Mouse (Mus musculus): ENCODE data around the gene Ccdc159. TPM values are rescaled to one million over a fixed set of nuclear protein-coding genes. Genes with fewer than 3 reads are reported as not detected.
A peak's percentile ranks its signal among the peaks of the same experiment; 100 is the strongest.

The Ccdc159 gene
- total and polyA plus RNA-seq, 2 experiments from 2014 or later, result 5.2 to 6.6 TPM

DNA sequence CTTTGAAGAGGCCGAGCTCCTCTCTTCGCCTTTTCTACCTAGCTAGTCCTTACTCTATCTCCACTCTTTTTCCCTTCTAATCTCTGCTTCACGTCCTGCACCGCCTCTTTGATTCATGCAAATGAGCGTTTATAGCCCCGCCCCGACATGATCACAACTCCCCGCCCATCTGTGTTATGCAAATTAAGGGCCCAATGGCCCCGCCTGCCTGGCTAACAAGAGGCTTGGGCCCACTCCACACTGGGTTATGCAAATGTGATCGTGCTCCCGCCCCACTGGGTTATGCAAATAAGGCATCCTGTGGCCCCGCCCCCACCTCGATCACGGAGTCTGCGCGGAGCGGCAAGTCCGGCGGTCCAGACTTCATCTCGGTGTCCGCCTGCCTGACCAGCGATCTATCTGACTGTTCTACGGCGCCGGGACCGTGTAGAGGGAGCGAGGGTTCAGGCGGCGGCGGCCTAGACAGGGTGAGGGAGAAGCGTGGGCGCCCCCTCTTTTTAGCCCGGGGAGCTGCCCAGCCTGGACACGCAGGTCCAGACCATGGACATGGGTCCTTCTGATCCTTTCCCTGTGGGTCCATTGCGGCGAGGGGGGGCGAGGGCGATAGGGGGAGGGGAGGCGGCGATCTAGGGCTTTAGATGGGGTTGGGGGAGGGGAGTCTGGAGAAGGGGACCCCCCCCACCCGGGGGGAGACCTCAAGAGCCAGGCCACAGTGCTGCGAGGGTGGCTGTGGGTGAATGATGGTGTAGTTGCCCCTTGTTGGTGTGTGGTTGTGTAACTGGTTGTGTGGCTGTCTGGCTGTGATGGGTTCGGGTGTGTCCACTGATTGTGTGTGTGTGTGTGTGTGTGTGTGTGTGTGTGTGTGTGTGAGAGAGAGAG, 9.7 kb downstream of the Ccdc159 start, which contains the start of gene Plppr2:
Gene Plppr2 (plus strand): TSS at position 342 of the 879 bp plus-strand sequence.
- H3K27me3 ChIP-seq (ENCODE audit: insufficient read depth, low read length), result no peaks in the 10 kb centered on the region
- H3K4me3 ChIP-seq (ENCODE audit: low read depth, low read length), result peak within 1 kb of the TSS; percentile 75
- peaks cover 6% of the 10 kb centered on the region; the same call in 1 of the 2 replicates for H3K4me1 ChIP-seq (ENCODE audit: insufficient read depth, low read length)
- no peaks in the 10 kb centered on the region for H3K9me3 ChIP-seq (ENCODE audit: low read length)
- TF ChIP-seq CTCF (IDR thresholded peaks at IDR 0.05), result peak; percentile 17; the same call in 1 of the 2 replicates
- peak; percentile 99 for DNase-seq (ENCODE audit: low spot score)
- H3K27ac ChIP-seq (ENCODE audit: low read depth, low read length), result peak within 1 kb of the TSS; percentile 87
- H3K9ac ChIP-seq (replicated peaks; ENCODE audit: low read length, poor library complexity, severe bottlenecking), result peak within 1 kb of the TSS; percentile 94
- 2% methylated on average over 41 of the region's 43 CpGs for WGBS
- peak within 1 kb of the TSS; percentile 65 for H3K4me2 ChIP-seq (ENCODE audit: low read depth, low read length, poor library complexity, severe bottlenecking)
- peak; percentile 92 for ATAC-seq (ENCODE audit: low FRiP score)
- peaks cover 18% of the 10 kb centered on the region for H3K36me3 ChIP-seq (ENCODE audit: insufficient read depth, low read length)

DNA sequence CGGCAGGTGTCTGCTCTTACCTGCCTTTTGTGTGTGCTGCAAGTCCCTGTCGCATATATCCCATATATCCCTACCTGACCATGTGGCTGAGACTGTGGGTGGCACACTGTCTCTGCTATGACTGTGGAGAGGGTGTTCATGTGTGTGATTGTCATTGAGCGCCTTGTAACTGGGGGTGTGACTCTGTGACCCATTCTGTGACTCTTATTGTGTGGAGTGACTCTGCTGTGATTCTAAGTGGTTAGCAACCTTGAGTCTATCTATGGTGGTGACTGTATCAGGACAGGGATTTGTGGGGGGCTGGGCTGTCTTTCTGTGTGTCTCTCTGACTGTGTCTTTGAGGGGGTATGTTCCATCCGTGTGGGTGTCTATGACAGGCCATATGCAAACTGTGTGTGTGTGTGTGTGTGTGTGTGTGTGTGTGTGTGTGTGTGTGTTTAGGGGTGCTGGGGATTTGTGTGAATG, 10.5 kb downstream of the Ccdc159 start:
- H3K27ac ChIP-seq (ENCODE audit: low read depth, low read length), result peak overlapping the region; percentile 87; the same call in 1 of the 2 replicates
- H3K4me1 ChIP-seq (ENCODE audit: insufficient read depth, low read length), result peaks cover 6% of the 10 kb centered on the region; the same call in 1 of the 2 replicates
- H3K36me3 ChIP-seq (ENCODE audit: insufficient read depth, low read length), result peaks cover 18% of the 10 kb centered on the region
- no peaks in the 10 kb centered on the region for H3K27me3 ChIP-seq (ENCODE audit: insufficient read depth, low read length)
- H3K9ac ChIP-seq (replicated peaks; ENCODE audit: low read length, poor library complexity, severe bottlenecking), result peak overlapping the region; percentile 94
- DNase-seq (ENCODE audit: low spot score) (peak; percentile 17), ATAC-seq (ENCODE audit: low FRiP score) (peak; percentile 20; the same call in 1 of the 2 replicates)
- H3K4me2 ChIP-seq (ENCODE audit: low read depth, low read length, poor library complexity, severe bottlenecking), result peak overlapping the region; percentile 65
- no peak for TF ChIP-seq CTCF (IDR thresholded peaks at IDR 0.05)
- no peaks in the 10 kb centered on the region for H3K9me3 ChIP-seq (ENCODE audit: low read length)
- WGBS, result 48% methylated on average over 4 of the region's 4 CpGs
- peak overlapping the region; percentile 75 for H3K4me3 ChIP-seq (ENCODE audit: low read depth, low read length)

DNA sequence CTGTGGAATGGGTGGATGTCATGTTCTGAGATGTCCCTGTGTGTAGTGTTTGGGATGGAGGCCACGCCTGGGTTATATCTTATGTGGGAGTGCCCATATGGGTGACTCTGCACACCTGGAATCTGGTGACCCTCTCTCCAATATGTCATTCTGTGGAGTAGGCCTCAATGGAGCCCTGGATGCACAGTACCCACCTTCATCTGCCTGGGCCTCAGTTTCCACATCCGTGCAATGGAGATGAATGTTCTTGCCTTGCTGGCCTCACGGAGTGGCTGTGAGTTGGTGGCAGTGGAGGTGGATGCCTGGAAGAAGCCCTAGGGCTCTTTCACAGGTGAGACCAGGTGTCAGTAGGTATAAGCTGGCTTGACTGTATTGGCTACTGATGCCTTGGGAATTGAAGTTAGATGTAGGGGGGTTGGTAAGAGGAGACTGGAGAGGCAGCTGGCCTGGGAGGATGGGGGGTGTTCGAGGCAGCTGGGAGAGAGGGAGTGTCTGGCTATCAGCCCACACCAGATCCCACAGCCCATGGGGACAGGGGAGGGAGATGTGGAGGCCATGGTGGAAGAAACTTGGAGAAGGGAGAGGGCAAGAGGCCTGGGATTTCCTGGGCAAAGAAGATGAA, 11.1 kb downstream of the Ccdc159 start:
- no peak for TF ChIP-seq CTCF (IDR thresholded peaks at IDR 0.05)
- 82% methylated on average over 4 of the region's 4 CpGs for WGBS
- Histone ChIP-seq H3K27ac (ENCODE audit: low read depth, low read length) (0 out of 2 replicates have a peak overlapping the region, but pooled peaks have one; percentile 87), H3K9me3 (ENCODE audit: low read length) (no peaks in the 10 kb centered on the region), H3K36me3 (ENCODE audit: insufficient read depth, low read length) (peaks cover 18% of the 10 kb centered on the region), H3K4me2 (ENCODE audit: low read depth, low read length, poor library complexity, severe bottlenecking) (peak overlapping the region; percentile 65), H3K4me3 (ENCODE audit: low read depth, low read length) (peak overlapping the region; percentile 75), H3K27me3 (ENCODE audit: insufficient read depth, low read length) (no peaks in the 10 kb centered on the region), H3K4me1 (ENCODE audit: insufficient read depth, low read length) (peaks cover 6% of the 10 kb centered on the region; the same call in 1 of the 2 replicates), H3K9ac (replicated peaks; ENCODE audit: low read length, poor library complexity, severe bottlenecking) (0 out of 2 replicates have a peak overlapping the region, but pooled peaks have one; percentile 94)
- ATAC-seq (ENCODE audit: low FRiP score), result no peak
- DNase-seq (ENCODE audit: low spot score), result no peak

DNA sequence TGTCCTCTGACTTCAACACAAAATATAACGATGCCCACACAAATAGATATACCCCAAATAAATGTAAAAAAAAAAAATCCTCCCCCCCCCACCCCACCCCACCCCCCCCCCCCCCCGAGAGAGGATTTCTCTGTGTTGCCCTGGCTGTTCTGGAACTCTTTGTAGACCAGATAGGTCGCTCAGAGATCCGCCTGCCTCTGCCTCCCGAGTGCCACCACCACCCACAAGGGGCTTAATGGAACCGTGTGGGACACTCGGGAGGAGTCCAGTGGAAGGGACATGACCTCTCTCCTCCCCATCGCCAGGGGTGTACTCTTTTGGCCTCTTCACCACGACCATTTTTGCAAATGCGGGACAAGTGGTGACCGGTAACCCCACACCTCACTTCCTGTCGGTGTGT, 15.8 kb downstream of the Ccdc159 start:
- no peak for TF ChIP-seq CTCF (IDR thresholded peaks at IDR 0.05)
- Histone ChIP-seq H3K9me3 (ENCODE audit: low read length) (no peaks in the 10 kb centered on the region), H3K27me3 (ENCODE audit: insufficient read depth, low read length) (no peaks in the 10 kb centered on the region), H3K27ac (ENCODE audit: low read depth, low read length) (no peak overlapping the region), H3K4me2 (ENCODE audit: low read depth, low read length, poor library complexity, severe bottlenecking) (no peak overlapping the region), H3K4me3 (ENCODE audit: low read depth, low read length) (no peak overlapping the region), H3K36me3 (ENCODE audit: insufficient read depth, low read length) (peaks cover 29% of the 10 kb centered on the region), H3K4me1 (ENCODE audit: insufficient read depth, low read length) (peaks cover 6% of the 10 kb centered on the region; the same call in 1 of the 2 replicates), H3K9ac (replicated peaks; ENCODE audit: low read length, poor library complexity, severe bottlenecking) (no peak overlapping the region)
- DNase-seq (ENCODE audit: low spot score) (no peak), ATAC-seq (ENCODE audit: low FRiP score) (no peak)
- 77% methylated on average over 8 of the region's 12 CpGs for WGBS

DNA sequence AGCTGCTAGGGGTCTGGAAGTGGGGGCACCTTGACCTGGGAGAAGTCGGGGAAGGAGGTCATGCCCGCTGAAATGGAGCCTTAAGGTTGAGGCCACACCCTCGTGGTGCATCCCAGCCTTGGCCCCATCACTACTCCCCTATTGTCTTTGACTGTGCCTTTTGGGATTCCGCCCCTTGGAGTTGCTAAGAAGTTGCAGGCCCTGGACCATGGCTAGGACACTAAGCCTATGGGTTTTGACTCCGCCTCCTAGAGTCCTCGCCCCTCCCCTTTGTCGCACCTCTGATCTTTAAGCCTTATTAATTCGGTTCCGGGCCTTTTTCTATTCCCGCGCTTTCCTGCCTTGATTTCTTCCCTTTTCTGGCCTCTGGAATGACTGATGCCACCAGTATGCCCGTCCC, 16.4 kb downstream of the Ccdc159 start:
- peaks cover 33% of the 10 kb centered on the region for H3K36me3 ChIP-seq (ENCODE audit: insufficient read depth, low read length)
- no peaks in the 10 kb centered on the region for H3K27me3 ChIP-seq (ENCODE audit: insufficient read depth, low read length)
- H3K9me3 ChIP-seq (ENCODE audit: low read length), result no peaks in the 10 kb centered on the region
- H3K4me3 ChIP-seq (ENCODE audit: low read depth, low read length), result no peak overlapping the region
- no peak overlapping the region for H3K9ac ChIP-seq (replicated peaks; ENCODE audit: low read length, poor library complexity, severe bottlenecking)
- WGBS, result 57% methylated on average over 12 of the region's 12 CpGs
- no peak for DNase-seq (ENCODE audit: low spot score)
- H3K27ac ChIP-seq (ENCODE audit: low read depth, low read length), result no peak overlapping the region
- peaks cover under 1% of the 10 kb centered on the region; the same call in 1 of the 2 replicates for H3K4me1 ChIP-seq (ENCODE audit: insufficient read depth, low read length)
- no peak for TF ChIP-seq CTCF (IDR thresholded peaks at IDR 0.05)
- H3K4me2 ChIP-seq (ENCODE audit: low read depth, low read length, poor library complexity, severe bottlenecking), result no peak overlapping the region
- no peak for ATAC-seq (ENCODE audit: low FRiP score)

Data from midbrain, postnatal 0 days (tissue).